Mouse (Mus musculus): ENCODE results near the gene Atxn7l1. TPM values are rescaled to one million over a fixed set of nuclear protein-coding genes. Genes with fewer than 3 reads are reported as not detected.

Gene Atxn7l1
- polyA plus RNA-seq, 1 experiment: 12.4 TPM

DNA sequence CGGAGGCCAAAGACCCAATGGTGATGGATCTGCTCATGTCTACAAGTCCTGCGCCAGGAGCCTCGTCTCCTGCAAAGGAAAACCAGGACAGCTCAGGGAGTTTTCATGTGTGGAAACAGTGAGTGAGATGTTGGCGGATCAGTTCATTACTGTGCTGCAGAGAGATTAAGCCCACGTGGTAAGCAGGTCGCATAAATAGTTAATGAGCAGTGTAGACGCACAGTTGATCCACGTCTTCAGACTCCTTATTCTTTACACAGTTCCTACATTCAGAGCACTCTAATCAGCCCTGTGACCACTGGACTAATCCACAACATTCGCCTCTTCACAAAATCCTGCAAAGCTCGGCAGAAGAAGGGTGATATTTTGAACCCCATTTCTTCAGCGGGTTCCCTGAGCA, 118.4 kb downstream of the Atxn7l1 start:
- Histone ChIP-seq H3K4me3 (no peak overlapping the region), H3K79me2 (ENCODE audit: control insufficient read depth, insufficient read depth) (no peaks in the 10 kb centered on the region), H3ac (ENCODE audit: control insufficient read depth, insufficient read length) (no peak overlapping the region), H3K4me2 (ENCODE audit: low read depth) (no peak overlapping the region), H3K27me3 (ENCODE audit: control insufficient read depth, insufficient read depth, insufficient read length) (no peaks in the 10 kb centered on the region), H3K36me3 (ENCODE audit: control insufficient read depth, insufficient read depth) (no peaks in the 10 kb centered on the region)
- TF ChIP-seq MYOD1 (IDR thresholded peaks at IDR 0.05; ENCODE audit: control insufficient read depth in 1 of 3, insufficient read length in 2 of 3, low read depth in 2 of 3): no peak
- no peak for TF ChIP-seq MAX (IDR thresholded peaks at IDR 0.05; ENCODE audit: low read depth)
- TF ChIP-seq POLR2AphosphoS2 (IDR thresholded peaks at IDR 0.05; ENCODE audit: insufficient read length, low read depth): no peak
- no peak for TF ChIP-seq TCF3 (IDR thresholded peaks at IDR 0.05; ENCODE audit: insufficient read length, low read depth)
- no peak for TF ChIP-seq MYOG (IDR thresholded peaks at IDR 0.05; ENCODE audit: control insufficient read depth in 1 of 3, insufficient read depth in 1 of 3, insufficient read length in 2 of 3, low read depth in 2 of 3)
- no peak for TF ChIP-seq REST (IDR thresholded peaks at IDR 0.05; ENCODE audit: insufficient read depth, insufficient read length)
- TF ChIP-seq CEBPB (IDR thresholded peaks at IDR 0.05; ENCODE audit: insufficient read depth, poor library complexity, severe bottlenecking): no peak
- no peak for TF ChIP-seq TCF12 (IDR thresholded peaks at IDR 0.05; ENCODE audit: insufficient read depth, poor library complexity, severe bottlenecking)

- Histone ChIP-seq H3K79me2 (ENCODE audit: control insufficient read depth, insufficient read depth) (no peaks in the 10 kb centered on the region), H3ac (ENCODE audit: control insufficient read depth, insufficient read length) (no peak overlapping the region), H3K36me3 (ENCODE audit: control insufficient read depth, insufficient read depth) (no peaks in the 10 kb centered on the region), H3K4me3 (no peak overlapping the region), H3K4me2 (ENCODE audit: low read depth) (peak overlapping the region; percentile 18), H3K27me3 (ENCODE audit: control insufficient read depth, insufficient read depth, insufficient read length) (no peaks in the 10 kb centered on the region)
- TF ChIP-seq SRF (IDR thresholded peaks at IDR 0.05; ENCODE audit: control insufficient read depth, insufficient read length, low read depth) (no peak), POLR2A (IDR thresholded peaks at IDR 0.05; ENCODE audit: insufficient read length, low read depth) (no peak), REST (IDR thresholded peaks at IDR 0.05; ENCODE audit: insufficient read depth, insufficient read length) (no peak), CEBPB (IDR thresholded peaks at IDR 0.05; ENCODE audit: insufficient read depth, poor library complexity, severe bottlenecking) (no peak), TCF3 (IDR thresholded peaks at IDR 0.05; ENCODE audit: insufficient read length, low read depth) (no peak), E2F4 (IDR thresholded peaks at IDR 0.05; ENCODE audit: insufficient read depth) (no peak), USF1 (IDR thresholded peaks at IDR 0.05; ENCODE audit: low read depth) (no peak), MYOG (IDR thresholded peaks at IDR 0.05; ENCODE audit: control insufficient read depth in 1 of 3, insufficient read depth in 1 of 3, insufficient read length in 2 of 3, low read depth in 2 of 3) (no peak), MYOD1 (IDR thresholded peaks at IDR 0.05; ENCODE audit: control insufficient read depth in 1 of 3, insufficient read length in 2 of 3, low read depth in 2 of 3) (no peak), TCF12 (IDR thresholded peaks at IDR 0.05; ENCODE audit: insufficient read depth, poor library complexity, severe bottlenecking) (no peak), POLR2AphosphoS2 (IDR thresholded peaks at IDR 0.05; ENCODE audit: insufficient read length, low read depth) (no peak), MAX (IDR thresholded peaks at IDR 0.05; ENCODE audit: low read depth) (no peak)
These were observed 120.5 kb downstream of the Atxn7l1 start for GRCm38 (mm10) chr12:33267965-33268364.

DNA sequence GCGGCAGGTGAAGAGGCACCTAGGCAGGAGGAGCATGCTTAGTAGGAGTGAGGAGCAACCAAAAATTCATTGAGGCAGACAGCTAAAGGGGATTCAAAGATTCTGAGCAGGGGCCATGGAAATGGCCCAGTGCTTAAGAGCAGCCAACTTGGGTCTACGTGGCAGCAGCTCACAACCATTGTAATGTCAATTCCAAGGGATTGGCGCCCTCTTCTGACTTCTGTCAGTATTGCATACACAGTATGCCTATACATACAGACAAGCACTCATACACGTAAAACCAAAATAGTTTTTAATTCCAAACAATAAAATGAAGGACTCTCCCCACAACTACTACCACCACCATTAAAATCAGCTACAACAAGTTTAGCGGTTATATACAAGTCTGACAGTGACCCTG, 122.2 kb downstream of the Atxn7l1 start:
- H3K36me3 ChIP-seq (ENCODE audit: control insufficient read depth, insufficient read depth): no peaks in the 10 kb centered on the region
- TF ChIP-seq TCF3 (IDR thresholded peaks at IDR 0.05; ENCODE audit: insufficient read length, low read depth) (no peak), USF1 (IDR thresholded peaks at IDR 0.05; ENCODE audit: low read depth) (no peak), MYOG (IDR thresholded peaks at IDR 0.05; ENCODE audit: control insufficient read depth in 1 of 3, insufficient read depth in 1 of 3, insufficient read length in 2 of 3, low read depth in 2 of 3) (no peak), REST (IDR thresholded peaks at IDR 0.05; ENCODE audit: insufficient read depth, insufficient read length) (no peak), POLR2A (IDR thresholded peaks at IDR 0.05; ENCODE audit: insufficient read length, low read depth) (no peak), MYOD1 (IDR thresholded peaks at IDR 0.05; ENCODE audit: control insufficient read depth in 1 of 3, insufficient read length in 2 of 3, low read depth in 2 of 3) (no peak), SRF (IDR thresholded peaks at IDR 0.05; ENCODE audit: control insufficient read depth, insufficient read length, low read depth) (no peak), CEBPB (IDR thresholded peaks at IDR 0.05; ENCODE audit: insufficient read depth, poor library complexity, severe bottlenecking) (no peak), E2F4 (IDR thresholded peaks at IDR 0.05; ENCODE audit: insufficient read depth) (no peak), POLR2AphosphoS2 (IDR thresholded peaks at IDR 0.05; ENCODE audit: insufficient read length, low read depth) (no peak), TCF12 (IDR thresholded peaks at IDR 0.05; ENCODE audit: insufficient read depth, poor library complexity, severe bottlenecking) (no peak), MAX (IDR thresholded peaks at IDR 0.05; ENCODE audit: low read depth) (no peak)
- H3K4me3 ChIP-seq: no peak overlapping the region
- no peak overlapping the region for H3ac ChIP-seq (ENCODE audit: control insufficient read depth, insufficient read length)
- no peaks in the 10 kb centered on the region for H3K79me2 ChIP-seq (ENCODE audit: control insufficient read depth, insufficient read depth)
- no peaks in the 10 kb centered on the region for H3K27me3 ChIP-seq (ENCODE audit: control insufficient read depth, insufficient read depth, insufficient read length)
- H3K4me2 ChIP-seq (ENCODE audit: low read depth): no peak overlapping the region

GRCm38 (mm10) chr12:33271865-33272264, 124.4 kb downstream of the Atxn7l1 start:
- TF ChIP-seq REST (IDR thresholded peaks at IDR 0.05; ENCODE audit: insufficient read depth, insufficient read length) (no peak), POLR2A (IDR thresholded peaks at IDR 0.05; ENCODE audit: insufficient read length, low read depth) (no peak), TCF3 (IDR thresholded peaks at IDR 0.05; ENCODE audit: insufficient read length, low read depth) (no peak), POLR2AphosphoS2 (IDR thresholded peaks at IDR 0.05; ENCODE audit: insufficient read length, low read depth) (no peak), TCF12 (IDR thresholded peaks at IDR 0.05; ENCODE audit: insufficient read depth, poor library complexity, severe bottlenecking) (no peak), MYOG (IDR thresholded peaks at IDR 0.05; ENCODE audit: control insufficient read depth in 1 of 3, insufficient read depth in 1 of 3, insufficient read length in 2 of 3, low read depth in 2 of 3) (no peak), MYOD1 (IDR thresholded peaks at IDR 0.05; ENCODE audit: control insufficient read depth in 1 of 3, insufficient read length in 2 of 3, low read depth in 2 of 3) (no peak), USF1 (IDR thresholded peaks at IDR 0.05; ENCODE audit: low read depth) (no peak), MAX (IDR thresholded peaks at IDR 0.05; ENCODE audit: low read depth) (no peak), CEBPB (IDR thresholded peaks at IDR 0.05; ENCODE audit: insufficient read depth, poor library complexity, severe bottlenecking) (no peak), E2F4 (IDR thresholded peaks at IDR 0.05; ENCODE audit: insufficient read depth) (no peak), SRF (IDR thresholded peaks at IDR 0.05; ENCODE audit: control insufficient read depth, insufficient read length, low read depth) (no peak)

More at GRCm38 (mm10) chr12:33271865-33272264, 124.4 kb downstream of the Atxn7l1 start:
- H3K36me3 ChIP-seq (ENCODE audit: control insufficient read depth, insufficient read depth): no peaks in the 10 kb centered on the region
- H3K27me3 ChIP-seq (ENCODE audit: control insufficient read depth, insufficient read depth, insufficient read length): no peaks in the 10 kb centered on the region
- H3K4me3 ChIP-seq: no peak overlapping the region
- H3K4me2 ChIP-seq (ENCODE audit: low read depth): no peak overlapping the region
- H3K79me2 ChIP-seq (ENCODE audit: control insufficient read depth, insufficient read depth): no peaks in the 10 kb centered on the region
- no peak overlapping the region for H3ac ChIP-seq (ENCODE audit: control insufficient read depth, insufficient read length)

Data from myocyte (in vitro differentiated cells).